Mouse (Mus musculus) 3T3-L1 (cell line): ENCODE results near the gene Tkt.
A peak's percentile ranks its signal among the peaks of the same experiment; 100 is the strongest.

Source experiments
- DNase-seq: peaks from one replicate; pipeline ENCODE4 v3.0.0-alpha.2; 2015; ENCODE audit warnings: low read depth, low spot score

Gene Tkt

GRCm38 (mm10) chr14:30548131-30548720, at the start of gene Tkt:
Gene Tkt (plus strand): TSS chr14:30548359.
- peak; percentile 65 for DNase-seq

GRCm38 (mm10) chr14:30504990-30505389, 43.2 kb upstream of the Tkt start:
- DNase-seq, result no peak

GRCm38 (mm10) chr14:30510214-30510763, 37.9 kb upstream of the Tkt start:
- DNase-seq, result no peak

- no peak for DNase-seq
These were observed 35.3 kb upstream of the Tkt start for GRCm38 (mm10) chr14:30512896-30513295.

GRCm38 (mm10) chr14:30515931-30516723, 32.0 kb upstream of the Tkt start:
- peak; percentile 40 for DNase-seq

- no peak for DNase-seq
These were observed 28.8 kb upstream of the Tkt start for GRCm38 (mm10) chr14:30519323-30519722.

GRCm38 (mm10) chr14:30523356-30523755, 24.8 kb upstream of the Tkt start:
- no peak for DNase-seq

GRCm38 (mm10) chr14:30528392-30528791, 19.8 kb upstream of the Tkt start:
- no peak for DNase-seq

- no peak for DNase-seq
These were observed 19.2 kb upstream of the Tkt start for GRCm38 (mm10) chr14:30528961-30529360.

GRCm38 (mm10) chr14:30529454-30529853, 18.7 kb upstream of the Tkt start:
- DNase-seq, result no peak

- no peak for DNase-seq
These were observed 17.4 kb upstream of the Tkt start for GRCm38 (mm10) chr14:30530726-30531269.

- no peak for DNase-seq
These were observed 16.7 kb upstream of the Tkt start for GRCm38 (mm10) chr14:30531431-30531830.

- DNase-seq, result no peak
These were observed 16.3 kb upstream of the Tkt start for GRCm38 (mm10) chr14:30531896-30532295.

- peak; percentile 39 for DNase-seq
These were observed 14.2 kb upstream of the Tkt start for GRCm38 (mm10) chr14:30533780-30534450.

GRCm38 (mm10) chr14:30541541-30541940, 6.6 kb upstream of the Tkt start:
- peak; percentile 41 for DNase-seq

GRCm38 (mm10) chr14:30543331-30543730, 4.8 kb upstream of the Tkt start:
- DNase-seq, result peak; percentile 16

- DNase-seq, result peak; percentile 81
These were observed 1.0 kb downstream of the Tkt start for GRCm38 (mm10) chr14:30548965-30549776.

- DNase-seq, result peak; percentile 15
These were observed 1.6 kb downstream of the Tkt start for GRCm38 (mm10) chr14:30549777-30550149.

- peak; percentile 10 for DNase-seq
These were observed 2.3 kb downstream of the Tkt start for GRCm38 (mm10) chr14:30550232-30551070.

- DNase-seq, result no peak
These were observed 3.4 kb downstream of the Tkt start for GRCm38 (mm10) chr14:30551509-30551908.
